Mouse (Mus musculus): ENCODE data around the gene Oxt. TPM values are rescaled to one million over a fixed set of nuclear protein-coding genes. Genes with fewer than 3 reads are reported as not detected.

Oxt gene
- polyA plus RNA-seq, 1 experiment from 2014 or later, result not detected

- ATAC-seq, result no peak
- Histone ChIP-seq H3K9ac (ENCODE audit: low read depth, low read length) (no peak overlapping the region), H3K4me1 (ENCODE audit: control insufficient read depth, insufficient read depth, low read length) (no peaks in the 10 kb centered on the region), H3K36me3 (ENCODE audit: control insufficient read depth, insufficient read depth, low read length) (peaks cover 17% of the 10 kb centered on the region), H3K27ac (ENCODE audit: low read length) (no peak overlapping the region), H3K4me3 (ENCODE audit: low read length) (no peak overlapping the region), H3K4me2 (ENCODE audit: low read depth, low read length) (no peak overlapping the region), H3K27me3 (replicated peaks; ENCODE audit: control insufficient read depth, insufficient read depth, low read length) (no peaks in the 10 kb centered on the region), H3K9me3 (ENCODE audit: control insufficient read depth, low read length) (no peaks in the 10 kb centered on the region)
- WGBS, result 61% methylated on average over 3 of the region's 3 CpGs
These were observed 37.1 kb downstream of the Oxt start for GRCm38 (mm10) chr2:130613091-130613490.

- ATAC-seq, result no peak
- Histone ChIP-seq H3K4me3 (ENCODE audit: low read length) (no peak overlapping the region), H3K27ac (ENCODE audit: low read length) (no peak overlapping the region), H3K4me1 (ENCODE audit: control insufficient read depth, insufficient read depth, low read length) (no peaks in the 10 kb centered on the region), H3K36me3 (ENCODE audit: control insufficient read depth, insufficient read depth, low read length) (peaks cover 20% of the 10 kb centered on the region), H3K4me2 (ENCODE audit: low read depth, low read length) (no peak overlapping the region), H3K9ac (ENCODE audit: low read depth, low read length) (no peak overlapping the region), H3K9me3 (ENCODE audit: control insufficient read depth, low read length) (no peaks in the 10 kb centered on the region), H3K27me3 (replicated peaks; ENCODE audit: control insufficient read depth, insufficient read depth, low read length) (no peaks in the 10 kb centered on the region)
- 88% methylated on average over 7 of the region's 7 CpGs for WGBS
These were observed 43.0 kb downstream of the Oxt start for GRCm38 (mm10) chr2:130618972-130619371.

Small RNA genes within 50 kb of the gene (microRNA-seq; reads per million reads assigned to microRNA genes)
- gene Gm23876, result not detected

Other genes with a start within 250 kb of the Oxt start
- gene Cpxm1, start 178.6 kb upstream of the Oxt start, polyA plus RNA-seq (2015; fragmentation: Nextera tagmentation; extraction: Ambion mirVana), result 32.1 and 36.6 TPM in 2 replicates
- gene Gm28372, start 170.9 kb upstream of the Oxt start, polyA plus RNA-seq (2015; fragmentation: Nextera tagmentation; extraction: Ambion mirVana), result not detected in 2 replicates
- gene 1700020A23Rik, start 170.9 kb upstream of the Oxt start, polyA plus RNA-seq (2015; fragmentation: Nextera tagmentation; extraction: Ambion mirVana), result 0.32 TPM in 1 of 2 replicates, not detected in the other
- not detected in 2 replicates for gene Tmem239, start 169.7 kb upstream of the Oxt start, polyA plus RNA-seq (2015; fragmentation: Nextera tagmentation; extraction: Ambion mirVana)
- 75.0 and 81.5 TPM in 2 replicates for gene Vps16, start 151.8 kb upstream of the Oxt start, polyA plus RNA-seq (2015; fragmentation: Nextera tagmentation; extraction: Ambion mirVana)
- 10.7 and 13.2 TPM in 2 replicates for gene Pced1a, start 151.5 kb upstream of the Oxt start, polyA plus RNA-seq (2015; fragmentation: Nextera tagmentation; extraction: Ambion mirVana)
- gene Ptpra, start 125.9 kb upstream of the Oxt start, polyA plus RNA-seq (2015; fragmentation: Nextera tagmentation; extraction: Ambion mirVana), result 29.0 and 53.6 TPM in 2 replicates
- 92.2 and 96.8 TPM in 2 replicates for gene Mrps26, start 12.4 kb upstream of the Oxt start, polyA plus RNA-seq (2015; fragmentation: Nextera tagmentation; extraction: Ambion mirVana)
- not detected in 2 replicates for gene Avp, start 6.4 kb downstream of the Oxt start, polyA plus RNA-seq (2015; fragmentation: Nextera tagmentation; extraction: Ambion mirVana)
- 15.5 and 16.2 TPM in 2 replicates for gene Fastkd5, start 53.9 kb downstream of the Oxt start, polyA plus RNA-seq (2015; fragmentation: Nextera tagmentation; extraction: Ambion mirVana)
- 11.7 and 12.0 TPM in 2 replicates for gene Ubox5, start 53.9 kb downstream of the Oxt start, polyA plus RNA-seq (2015; fragmentation: Nextera tagmentation; extraction: Ambion mirVana)
- 15.0 and 19.0 TPM in 2 replicates for gene Lzts3, start 66.6 kb downstream of the Oxt start, polyA plus RNA-seq (2015; fragmentation: Nextera tagmentation; extraction: Ambion mirVana)
- 87.1 and 88.0 TPM in 2 replicates for gene Ddrgk1, start 88.5 kb downstream of the Oxt start, polyA plus RNA-seq (2015; fragmentation: Nextera tagmentation; extraction: Ambion mirVana)
- gene Itpa, start 91.4 kb downstream of the Oxt start, polyA plus RNA-seq (2015; fragmentation: Nextera tagmentation; extraction: Ambion mirVana), result 72.2 and 81.0 TPM in 2 replicates
- gene Slc4a11, start 121.3 kb downstream of the Oxt start, polyA plus RNA-seq (2015; fragmentation: Nextera tagmentation; extraction: Ambion mirVana), result 0.22 and 0.24 TPM in 2 replicates

Measured in intestine, embryonic 16.5 days (tissue).